Mouse (Mus musculus) heart, postnatal 0 days (tissue): ENCODE data around the gene 0610037L13Rik. TPM values are rescaled to one million over a fixed set of nuclear protein-coding genes. Genes with fewer than 3 reads are reported as not detected.

Experiments
- ATAC-seq: fragments of 200-750 bp; cut with Nextera tagmentation; 2 replicates; pipeline ENCODE4 v1.8.0; 2017; ENCODE audit warnings: low read depth, moderate number of reproducible peaks, moderate library complexity; ENCODE audit not compliant: insufficient read depth
- DNase-seq: peaks from one replicate; pipeline ENCODE4 v3.0.0-alpha.2; 2016; ENCODE audit warnings: low spot score
- H3K27ac ChIP-seq: fragments of 300-500 bp; sonication (generic); 2 replicates; pipeline ENCODE4 v1.5.1; 2014; ENCODE audit warnings: low read depth, mild to moderate bottlenecking
- H3K27me3 ChIP-seq: fragments of 300-500 bp; sonication (generic); 2 replicates; pipeline ENCODE4 v1.6.1; 2014; ENCODE audit warnings: low read length, mixed read lengths; ENCODE audit not compliant: control insufficient read depth, insufficient read depth
- H3K36me3 ChIP-seq: fragments of 300-500 bp; sonication (generic); replicated peaks from 2 replicates; pipeline ENCODE4 v1.6.1; 2014; ENCODE audit warnings: low read length, mixed read lengths; ENCODE audit not compliant: control insufficient read depth, insufficient read depth
- H3K4me1 ChIP-seq: fragments of 300-500 bp; sonication (generic); 2 replicates; pipeline ENCODE4 v1.6.1; 2014; ENCODE audit warnings: antibody characterized with exemption; ENCODE audit not compliant: control insufficient read depth, insufficient read depth
- H3K4me2 ChIP-seq: fragments of 300-500 bp; sonication (generic); 2 replicates; pipeline ENCODE4 v1.6.1; 2014; ENCODE audit warnings: low read depth, mild to moderate bottlenecking, low read length, moderate library complexity
- H3K4me3 ChIP-seq: fragments of 300-500 bp; sonication (generic); 2 replicates; pipeline ENCODE4 v1.5.1; 2014; ENCODE audit warnings: low read depth, low read length
- H3K9ac ChIP-seq: fragments of 300-500 bp; sonication (generic); replicated peaks from 2 replicates; pipeline ENCODE4 v1.6.1; 2014; ENCODE audit warnings: low read depth, low read length, mixed read lengths
- H3K9me3 ChIP-seq: fragments of 300-500 bp; sonication (generic); replicated peaks from 2 replicates; pipeline ENCODE4 v1.6.1; 2016; ENCODE audit warnings: low read length; ENCODE audit not compliant: control insufficient read depth
- CTCF ChIP-seq: IDR thresholded peaks from 2 replicates; pipeline ENCODE4 v1.5.1; 2016; ENCODE audit warnings: antibody characterized with exemption, control low read depth, low read depth
- EP300 ChIP-seq: IDR thresholded peaks from 2 replicates; pipeline ENCODE4 v1.6.1; 2016; ENCODE audit warnings: antibody characterized with exemption, low read depth
- WGBS: fragments of 180-500 bp; shearing (Covaris S2); extraction: QIAGEN DNeasy Blood & Tissue Kit; methylation state at CpG from one replicate; pipeline ENCODE4 v1.1.7; 2014; 5-methylcytosine and 5-hydroxymethylcytosine counted together
- polyA plus RNA-seq: library from polyadenylated mRNA; unstranded; fragments of >200 nt; fragmentation: Nextera tagmentation; extraction: Ambion mirVana; gene quantifications from 2 replicates; pipeline ENCODE4 v1.2.1, GENCODE M21; 2015
- total RNA-seq: library from RNA; depleted of rRNA; stranded (reverse); fragments of >200 nt; gene quantifications from 2 replicates; pipeline ENCODE4 v1.2.3, GENCODE M21; 2014; ENCODE audit warnings: low replicate concordance

Gene 0610037L13Rik
- total and polyA plus RNA-seq, 2 experiments from 2014 or later: 42.3 to 98.6 TPM

GRCm38 (mm10) chr4:107928269-107928668 lies 38.7 kb downstream of the 0610037L13Rik start:
- ATAC-seq (no peak), DNase-seq (no peak)
- Histone ChIP-seq H3K27me3 (no peaks in the 10 kb centered on the region), H3K4me2 (no peak overlapping the region), H3K27ac (no peak overlapping the region), H3K9ac (no peak overlapping the region), H3K9me3 (no peaks in the 10 kb centered on the region), H3K4me3 (no peak overlapping the region), H3K36me3 (no peaks in the 10 kb centered on the region), H3K4me1 (no peaks in the 10 kb centered on the region)
- TF ChIP-seq EP300 (no peak), CTCF (no peak)
- WGBS: 55% methylated on average over 2 of the region's 2 CpGs

GRCm38 (mm10) chr4:107928726-107929125 lies 39.1 kb downstream of the 0610037L13Rik start:
- H3K27ac ChIP-seq: no peak overlapping the region
- 68% methylated on average over 2 of the region's 2 CpGs for WGBS
- H3K4me3 ChIP-seq: no peak overlapping the region
- no peaks in the 10 kb centered on the region for H3K36me3 ChIP-seq
- H3K27me3 ChIP-seq: no peaks in the 10 kb centered on the region
- H3K4me1 ChIP-seq: no peaks in the 10 kb centered on the region
- H3K9ac ChIP-seq: no peak overlapping the region
- ATAC-seq (no peak), DNase-seq (no peak)
- TF ChIP-seq EP300 (no peak), CTCF (no peak)
- H3K9me3 ChIP-seq: no peaks in the 10 kb centered on the region
- no peak overlapping the region for H3K4me2 ChIP-seq

GRCm38 (mm10) chr4:107931453-107931852 lies 41.8 kb downstream of the 0610037L13Rik start:
- H3K9ac ChIP-seq: no peak overlapping the region
- no peak for DNase-seq
- no peaks in the 10 kb centered on the region for H3K27me3 ChIP-seq
- H3K27ac ChIP-seq: no peak overlapping the region
- TF ChIP-seq EP300: no peak
- TF ChIP-seq CTCF: no peak
- H3K4me3 ChIP-seq: no peak overlapping the region
- H3K4me2 ChIP-seq: no peak overlapping the region
- H3K4me1 ChIP-seq: no peaks in the 10 kb centered on the region
- ATAC-seq: no peak
- H3K9me3 ChIP-seq: no peaks in the 10 kb centered on the region
- WGBS: 66% methylated on average over 3 of the region's 3 CpGs
- H3K36me3 ChIP-seq: no peaks in the 10 kb centered on the region

- no peak for DNase-seq
- no peak for ATAC-seq
Measured at GRCm38 (mm10) chr4:107933239-107933638, 43.6 kb downstream of the 0610037L13Rik start.

GRCm38 (mm10) chr4:107935254-107935653 lies 45.6 kb downstream of the 0610037L13Rik start:
- DNase-seq: no peak
- H3K27ac ChIP-seq: no peak overlapping the region
- WGBS: 60% methylated on average over 3 of the region's 3 CpGs

More at GRCm38 (mm10) chr4:107933239-107933638, 43.6 kb downstream of the 0610037L13Rik start:
- WGBS: 71% methylated on average over 8 of the region's 8 CpGs
- Histone ChIP-seq H3K4me1 (no peaks in the 10 kb centered on the region), H3K36me3 (no peaks in the 10 kb centered on the region), H3K9me3 (no peaks in the 10 kb centered on the region), H3K4me3 (no peak overlapping the region), H3K9ac (no peak overlapping the region), H3K27me3 (no peaks in the 10 kb centered on the region), H3K27ac (no peak overlapping the region), H3K4me2 (no peak overlapping the region)
- no peak for TF ChIP-seq EP300
- no peak for TF ChIP-seq CTCF

GRCm38 (mm10) chr4:107937338-107937737 lies 47.7 kb downstream of the 0610037L13Rik start:
- no peaks in the 10 kb centered on the region for H3K36me3 ChIP-seq

More at GRCm38 (mm10) chr4:107935254-107935653, 45.6 kb downstream of the 0610037L13Rik start:
- H3K9me3 ChIP-seq: no peaks in the 10 kb centered on the region
- H3K27me3 ChIP-seq: no peaks in the 10 kb centered on the region
- no peak overlapping the region for H3K4me3 ChIP-seq
- H3K36me3 ChIP-seq: no peaks in the 10 kb centered on the region
- no peak for ATAC-seq
- no peak for TF ChIP-seq CTCF
- no peak for TF ChIP-seq EP300
- H3K9ac ChIP-seq: no peak overlapping the region
- no peaks in the 10 kb centered on the region for H3K4me1 ChIP-seq
- H3K4me2 ChIP-seq: no peak overlapping the region

More at GRCm38 (mm10) chr4:107937338-107937737, 47.7 kb downstream of the 0610037L13Rik start:
- no peak overlapping the region for H3K4me2 ChIP-seq
- H3K4me3 ChIP-seq: no peak overlapping the region
- peak; percentile 64 for TF ChIP-seq CTCF
- TF ChIP-seq EP300: no peak
- ATAC-seq: peak; percentile 39; the same call in 1 of the 2 replicates
- no peak overlapping the region for H3K27ac ChIP-seq
- peak; percentile 78 for DNase-seq
- no peaks in the 10 kb centered on the region for H3K9me3 ChIP-seq
- no peaks in the 10 kb centered on the region for H3K27me3 ChIP-seq
- H3K9ac ChIP-seq: no peak overlapping the region
- WGBS: 19% methylated on average over 6 of the region's 6 CpGs
- H3K4me1 ChIP-seq: no peaks in the 10 kb centered on the region
